Mouse (Mus musculus): Measurements from ENCODE around the gene Ociad2. TPM values are rescaled to one million over a fixed set of nuclear protein-coding genes. Genes with fewer than 3 reads are reported as not detected.

Ociad2 gene
- total and polyA plus RNA-seq, 3 experiments, result 1.1 to 32.9 (median 19.3) TPM

DNA sequence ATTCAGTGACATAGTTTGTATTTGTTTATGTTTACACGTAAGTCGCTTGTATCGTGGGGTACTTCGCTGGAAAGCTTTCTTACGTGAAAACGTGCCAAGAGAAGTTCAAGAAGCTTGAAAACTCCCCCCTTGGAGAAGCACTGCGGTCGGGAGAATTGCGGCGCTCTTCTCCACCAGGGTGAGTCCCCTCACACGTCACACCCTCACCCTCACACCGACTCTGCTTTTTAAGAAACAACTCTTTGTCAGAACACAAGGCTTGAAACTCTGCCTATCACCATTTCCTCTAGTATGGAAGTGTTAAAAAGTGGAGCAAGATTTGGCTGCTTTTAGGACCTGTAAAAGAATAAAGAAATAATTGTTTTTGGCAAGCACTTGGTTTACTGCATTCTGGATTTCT lies 36.3 kb downstream of the Ociad2 start:
- no peak for DNase-seq

DNA sequence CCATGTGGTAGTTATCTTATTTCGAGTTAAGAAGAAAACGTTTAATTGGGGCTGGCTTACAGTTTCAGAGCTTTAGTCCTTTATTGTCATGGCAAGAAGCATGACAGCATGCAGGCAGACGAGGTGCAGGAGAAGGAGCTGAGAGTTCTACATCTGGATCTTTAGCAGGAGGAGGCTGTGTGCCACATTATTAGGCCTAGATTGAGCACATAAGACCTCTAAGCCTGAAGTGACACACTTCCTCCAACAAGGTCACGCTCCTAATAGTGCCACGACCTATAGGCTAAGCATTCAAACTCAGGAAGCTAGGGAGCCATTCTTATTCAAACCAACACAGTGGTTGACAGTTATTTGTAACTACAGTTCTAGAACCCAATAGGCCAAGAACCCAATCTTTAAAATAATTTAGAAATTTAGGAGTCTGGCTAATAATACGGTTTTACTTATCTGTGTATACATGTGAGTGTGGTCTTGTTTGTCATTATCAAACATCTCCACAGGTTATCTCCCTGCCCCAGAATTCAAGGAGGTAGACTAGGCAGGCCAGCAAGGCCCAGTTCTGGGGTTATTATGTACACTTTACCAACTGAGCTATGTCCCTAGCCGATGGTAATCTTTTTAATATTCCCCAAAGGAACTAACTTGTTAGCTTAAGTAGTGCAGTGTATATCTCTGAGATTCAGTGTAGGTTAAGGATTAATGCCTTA lies 39.1 kb downstream of the Ociad2 start:
- no peak for DNase-seq

DNA sequence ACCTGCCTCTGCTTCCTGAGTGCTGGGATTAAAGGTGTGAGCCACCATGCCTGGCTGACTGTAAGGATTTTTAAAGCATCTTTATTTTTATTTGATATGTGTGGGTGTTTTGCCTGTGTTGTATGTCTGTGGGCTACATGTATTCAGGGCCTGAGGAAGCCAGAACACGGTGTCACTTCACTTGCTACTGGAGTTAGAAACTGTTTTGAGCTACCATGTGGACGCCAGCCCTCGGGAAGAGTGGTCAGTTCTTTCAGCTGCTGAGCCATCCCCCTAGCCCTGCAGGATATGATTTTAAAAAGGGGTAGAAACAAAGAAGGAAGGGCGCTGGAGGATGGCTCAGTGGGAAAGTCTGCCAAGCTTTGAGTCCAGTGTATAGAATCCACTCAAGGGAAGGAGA lies 44.9 kb downstream of the Ociad2 start:
- no peak for DNase-seq

DNA sequence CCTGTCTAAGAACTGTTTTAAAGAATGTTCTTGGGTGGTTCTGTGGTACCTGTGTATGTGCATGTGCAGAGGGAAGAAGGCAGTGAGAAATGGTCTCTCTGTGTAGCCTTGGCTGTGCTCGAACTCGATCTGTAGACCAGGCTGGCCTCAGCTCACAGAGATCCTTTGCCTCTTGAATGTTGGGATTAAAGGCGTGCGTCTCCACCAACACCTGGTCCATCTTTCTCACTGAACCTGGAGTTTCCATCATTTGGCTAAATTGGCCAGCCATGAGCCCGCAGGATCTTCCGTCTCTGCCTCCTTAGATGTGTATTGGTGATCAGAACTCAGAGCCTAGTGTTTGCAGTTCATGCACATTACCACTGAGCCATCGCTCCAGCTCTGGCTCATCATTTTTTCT lies 45.8 kb downstream of the Ociad2 start:
- DNase-seq, result no peak

DNA sequence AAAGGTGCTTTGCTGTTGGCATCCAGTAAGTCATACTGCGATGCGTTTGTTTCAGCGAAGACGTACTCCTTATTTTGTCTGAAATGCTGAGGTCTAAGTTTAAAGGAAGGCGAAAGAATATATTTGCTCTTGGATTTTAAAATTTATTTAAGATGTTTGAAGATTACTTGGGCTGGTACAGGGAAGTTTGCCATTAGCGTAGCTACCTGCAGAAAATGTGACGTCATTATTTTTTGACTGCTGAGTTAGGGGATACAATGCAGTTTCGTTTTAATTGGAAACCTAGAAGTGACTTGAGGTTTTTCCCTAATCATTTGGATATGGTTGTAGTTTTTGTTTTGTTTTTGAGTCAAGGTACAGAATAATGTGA lies 47.4 kb downstream of the Ociad2 start:
- DNase-seq, result no peak

DNA sequence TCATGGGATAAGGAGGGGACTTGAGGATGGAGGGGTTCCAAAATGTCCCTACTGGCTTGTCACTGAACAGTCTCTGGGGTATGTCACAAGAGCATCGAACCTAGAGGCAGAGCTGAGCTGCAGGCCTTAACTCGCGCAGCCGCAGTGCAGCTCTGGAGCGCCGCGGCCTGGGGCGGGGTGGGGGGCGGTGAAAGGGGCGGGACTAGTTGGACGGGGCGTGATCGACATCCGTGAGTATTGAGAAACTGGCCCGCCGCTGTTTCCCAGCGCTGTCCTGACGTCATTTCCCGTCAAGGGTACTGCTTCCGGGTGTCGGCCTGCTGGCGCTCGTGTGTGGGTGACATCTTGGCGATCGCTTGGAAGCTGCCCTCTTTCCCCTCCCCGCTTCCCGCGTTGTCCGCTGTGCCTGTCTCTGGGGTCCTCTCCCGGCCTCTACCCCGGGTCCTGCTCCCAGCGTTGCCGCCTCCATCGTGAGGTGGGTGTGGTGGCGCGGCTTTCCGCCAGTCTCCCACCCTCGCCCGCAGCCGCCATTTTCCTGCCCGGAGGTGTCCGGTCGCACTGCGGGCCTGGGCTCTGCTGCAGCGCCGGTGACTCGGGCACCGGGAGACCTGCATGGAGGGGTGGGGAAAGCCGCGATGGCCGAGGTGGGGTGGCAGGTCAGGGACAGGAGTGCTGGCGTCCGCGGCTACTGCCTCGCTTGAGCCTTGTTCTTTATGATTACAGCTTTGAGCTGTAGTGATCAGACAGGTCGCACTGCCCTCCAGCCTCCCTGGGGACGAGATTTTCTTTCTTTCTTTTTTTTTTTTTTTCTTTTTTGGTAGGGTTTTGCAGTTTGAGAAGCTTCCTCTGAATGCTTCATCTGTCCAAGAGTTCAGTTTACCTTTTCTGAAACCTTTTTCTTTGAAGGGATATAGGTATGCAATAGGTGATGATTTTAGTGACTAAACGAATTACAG lies 48.0 kb downstream of the Ociad2 start, which contains the start of gene Ociad1:
Ociad1 (plus strand) TSS at position 283 of the 956 bp plus-strand sequence.
- peak; percentile 96 for DNase-seq

DNA sequence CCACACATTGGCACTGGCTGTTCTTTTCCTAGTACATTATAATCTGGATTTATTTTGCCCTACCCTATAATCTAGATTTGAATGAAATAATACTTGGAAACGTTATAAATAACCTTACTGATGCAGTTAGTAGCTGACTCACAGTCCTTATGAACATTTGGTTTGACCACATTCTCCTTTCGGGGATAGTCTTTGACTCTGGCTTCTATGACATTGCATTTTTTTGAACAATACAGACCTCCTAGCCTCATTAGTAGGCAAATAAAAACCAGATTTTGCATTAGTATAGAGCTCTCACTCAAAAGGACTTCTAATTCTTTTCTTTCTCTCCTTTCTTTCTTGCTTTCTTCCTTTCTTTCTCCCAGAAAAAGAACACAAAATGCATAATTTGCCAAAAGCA lies 50.9 kb downstream of the Ociad2 start:
- DNase-seq, result no peak

DNA sequence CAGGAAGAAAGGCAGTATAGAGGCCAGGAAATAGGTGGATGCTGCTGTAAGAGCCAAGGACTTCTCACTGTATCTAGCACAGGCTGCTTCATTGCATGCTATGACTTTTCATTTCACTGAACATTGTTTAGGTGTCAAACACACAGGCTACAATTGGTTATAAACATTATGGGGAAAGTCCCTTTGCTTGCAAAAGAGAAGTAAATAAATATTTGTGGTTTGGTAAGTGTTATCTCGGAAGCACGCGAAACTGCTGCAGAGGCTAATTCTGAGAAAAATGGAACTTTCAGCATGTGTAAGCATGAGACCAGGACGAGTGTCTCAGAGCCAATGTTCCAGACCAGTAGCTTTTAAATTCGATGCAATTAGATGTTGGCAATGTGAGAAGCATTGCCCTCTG lies 54.2 kb downstream of the Ociad2 start:
- DNase-seq, result no peak

DNA sequence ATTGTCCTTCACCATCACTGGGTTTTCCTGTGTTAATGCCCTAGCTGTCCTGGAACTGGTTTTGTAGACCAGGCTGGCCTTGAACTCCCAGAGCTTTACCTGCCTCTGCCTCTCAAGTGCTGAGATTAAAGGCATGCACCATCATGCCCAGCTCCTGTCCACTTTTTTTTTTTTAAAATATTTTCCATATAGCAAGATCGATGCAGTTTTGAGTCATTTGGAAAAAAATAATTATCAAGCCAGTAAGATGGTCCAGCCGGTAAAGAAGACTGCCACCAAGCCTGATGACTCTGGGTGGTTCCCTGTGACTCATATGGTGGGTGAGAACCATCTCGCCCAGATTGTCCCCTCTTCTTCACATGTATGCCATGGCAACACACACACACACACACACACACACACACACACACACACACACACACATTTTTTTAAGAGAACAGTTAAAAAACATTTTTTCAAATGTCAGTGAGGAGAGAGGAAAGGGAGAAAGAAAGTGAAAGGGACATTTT lies 55.3 kb downstream of the Ociad2 start:
- DNase-seq, result no peak

DNA sequence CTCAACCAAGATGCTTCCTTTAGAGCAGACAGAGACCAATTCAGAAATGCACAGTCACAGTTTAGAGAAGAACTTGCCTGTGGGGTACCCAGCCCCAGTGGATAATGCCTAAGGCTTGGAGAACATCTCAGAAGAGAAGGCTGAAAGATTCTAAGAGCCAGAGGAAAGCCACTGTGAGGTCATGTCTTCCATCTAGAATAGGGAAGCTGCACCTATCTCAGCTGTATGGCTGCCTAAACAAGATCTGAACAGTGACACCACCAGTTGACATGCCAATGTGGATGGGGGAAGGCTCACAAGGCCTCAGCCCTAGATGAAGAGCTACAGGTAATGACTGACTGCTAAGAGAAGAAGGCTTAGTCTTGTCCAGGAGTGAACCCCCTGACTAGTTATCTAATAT lies 56.8 kb downstream of the Ociad2 start:
- no peak for DNase-seq

DNA sequence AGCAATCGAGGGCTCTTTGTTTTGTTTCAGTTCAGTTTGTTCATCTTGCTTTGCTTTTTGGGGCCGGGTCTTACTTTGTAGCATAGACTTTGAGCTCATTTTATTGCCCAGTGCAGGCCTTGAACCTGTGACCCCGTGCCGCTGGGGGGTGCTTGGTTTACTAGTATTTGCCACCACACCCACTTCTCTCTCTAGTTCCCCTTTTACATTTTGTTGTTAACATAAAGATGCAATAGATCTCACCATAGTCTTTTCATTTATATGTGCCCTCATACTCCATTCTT lies 60.3 kb downstream of the Ociad2 start:
- DNase-seq, result no peak

DNA sequence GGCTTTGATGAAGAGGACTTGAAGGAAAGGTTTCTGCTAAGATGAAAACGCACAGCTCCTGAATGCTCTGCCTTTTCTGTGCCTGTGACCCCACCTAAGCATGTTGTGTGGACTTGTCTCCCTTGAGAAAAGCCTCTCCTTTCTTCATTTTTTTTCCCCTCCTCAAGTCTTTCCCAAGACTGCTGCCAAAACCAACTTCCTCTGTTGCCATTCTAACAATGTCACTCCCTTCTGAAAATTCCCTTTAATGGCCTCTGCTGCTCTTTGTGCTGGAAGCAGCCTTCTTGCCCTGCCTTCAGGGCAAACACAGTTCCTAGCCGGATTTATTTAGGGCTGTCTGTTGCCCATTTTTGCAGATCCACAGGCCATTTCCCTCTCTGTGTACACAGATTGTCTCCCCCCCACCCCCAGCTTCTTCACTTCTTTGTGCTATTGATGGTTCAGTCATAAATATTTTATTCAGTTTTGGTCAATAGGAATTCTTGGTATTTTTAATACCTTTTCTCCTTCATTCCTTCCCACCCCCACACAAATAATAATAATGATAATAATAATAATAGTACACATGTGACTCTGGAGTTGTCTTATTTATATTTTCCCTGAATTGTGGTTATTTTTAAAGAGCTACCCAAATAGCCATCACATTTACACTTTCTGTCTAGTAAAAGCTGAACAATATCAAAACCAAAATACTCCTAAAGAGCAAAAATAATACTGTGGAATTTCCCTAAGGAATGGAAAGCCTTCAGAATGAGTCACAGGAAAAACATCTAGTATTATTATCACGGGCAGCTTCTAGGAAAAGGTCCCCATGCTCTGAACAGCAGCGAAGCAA lies 60.9 kb downstream of the Ociad2 start:
- no peak for DNase-seq

DNA sequence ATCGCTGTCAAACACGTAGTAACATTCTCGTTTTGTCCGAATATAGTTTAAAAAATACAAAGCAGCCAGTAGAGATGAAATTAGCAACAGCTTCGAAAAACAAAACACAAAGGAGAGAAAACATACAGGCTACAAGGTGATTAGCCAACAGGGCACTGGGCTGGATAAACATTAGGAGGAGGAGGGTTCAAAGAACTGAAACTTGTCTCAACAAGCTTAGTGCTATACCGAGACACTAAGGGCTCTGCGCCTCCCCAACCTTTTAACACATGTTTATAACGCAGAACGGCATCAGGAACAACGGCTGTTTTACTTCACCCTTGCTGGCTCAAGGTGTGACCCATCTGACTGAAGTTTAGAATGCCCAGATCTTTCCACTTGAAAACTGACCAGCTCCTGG lies 61.6 kb downstream of the Ociad2 start:
- no peak for DNase-seq

DNA sequence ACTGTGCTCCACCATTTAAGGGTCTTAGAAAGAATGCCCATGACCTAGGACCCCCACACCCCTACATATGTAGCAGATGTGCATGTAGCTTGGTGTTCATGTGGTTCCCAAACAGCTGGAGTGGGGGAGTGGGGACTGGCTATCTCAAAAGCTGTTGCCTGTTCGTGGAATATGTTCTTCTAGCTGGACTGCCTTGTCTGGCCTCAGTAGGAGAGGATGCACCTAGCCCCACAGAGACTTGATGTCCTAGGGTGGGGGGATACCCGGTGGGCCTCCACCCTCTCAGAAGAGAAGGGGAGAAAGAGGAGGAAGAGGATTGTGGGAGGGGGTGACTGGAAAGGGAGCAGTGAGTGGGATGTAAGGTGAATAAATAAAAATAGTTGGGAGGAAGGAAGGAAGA lies 65.9 kb downstream of the Ociad2 start:
- DNase-seq, result no peak

DNA sequence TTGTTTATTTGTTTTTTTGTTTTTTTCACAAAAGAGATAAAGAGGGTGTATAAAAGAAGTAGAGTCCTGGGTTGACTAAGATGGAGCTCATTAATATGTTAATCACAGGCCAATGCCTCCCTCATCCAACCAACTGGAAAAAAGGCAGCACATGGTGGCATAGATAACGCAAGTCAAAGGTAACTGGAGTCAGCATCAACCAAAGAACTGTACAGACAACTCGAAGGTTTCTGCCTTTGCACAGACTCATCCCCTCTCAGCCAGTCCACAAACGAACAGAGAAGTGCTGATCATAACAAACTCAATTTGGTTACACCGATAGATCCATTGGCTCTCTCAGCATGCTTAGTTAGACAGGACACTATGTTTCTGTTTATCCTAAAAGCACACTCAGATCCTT lies 67.7 kb downstream of the Ociad2 start:
- DNase-seq, result no peak

Other genes with a start within 250 kb of the Ociad2 start
- 10 to 100 TPM; 31.5 to 43.3 TPM for gene Fryl, start 84.4 kb downstream of the Ociad2 start, total RNA-seq (2021)
- 40.7 and 41.3 TPM in 2 replicates for gene Fryl, start 84.4 kb downstream of the Ociad2 start, polyA plus RNA-seq (2012; rRNA removed)
- gene Ociad1, start 48.2 kb downstream of the Ociad2 start, total RNA-seq (2021), result 100 to 1,000 TPM; 238 to 275 TPM
- 113 and 114 TPM in 2 replicates for gene Ociad1, start 48.2 kb downstream of the Ociad2 start, polyA plus RNA-seq (2012; rRNA removed)
- gene Cwh43, start 65.0 kb upstream of the Ociad2 start, total RNA-seq (2021), result under 1 TPM in 1 of 2 experiments, not detected in 1; 0.14 TPM
- not detected in 2 replicates for gene Cwh43, start 65.0 kb upstream of the Ociad2 start, polyA plus RNA-seq (2012; rRNA removed)
- gene Dcun1d4, start 140.0 kb upstream of the Ociad2 start, total RNA-seq (2021), result 10 to 100 TPM; 39.8 to 49.4 TPM
- gene Dcun1d4, start 140.0 kb upstream of the Ociad2 start, polyA plus RNA-seq (2012; rRNA removed), result 2.3 and 3.5 TPM in 2 replicates

Measured in adrenal gland, adult 2 months (tissue).